Mouse (Mus musculus) embryonic facial prominence, embryonic 14.5 days (tissue): ENCODE measurements around the gene Ndufaf5. TPM values are rescaled to one million over a fixed set of nuclear protein-coding genes. Genes with fewer than 3 reads are reported as not detected.

Experiments used
- ATAC-seq: fragments of 200-750 bp; cut with Nextera tagmentation; 2 replicates; pipeline ENCODE4 v1.8.0; 2017; ENCODE audit warnings: low read depth, moderate number of reproducible peaks, moderate TSS enrichment
- DNase-seq: peaks from one replicate; pipeline ENCODE4 v3.0.0-alpha.2; 2015; ENCODE audit warnings: low spot score
- H3K27ac ChIP-seq: fragments of 300-500 bp; sonication (generic); replicated peaks from 2 replicates; pipeline ENCODE4 v1.5.1; 2014; ENCODE audit warnings: low read depth, mild to moderate bottlenecking, low read length, moderate library complexity
- H3K27me3 ChIP-seq: fragments of 300-500 bp; sonication (generic); replicated peaks from 2 replicates; pipeline ENCODE4 v1.6.1; 2014; ENCODE audit warnings: low read length; ENCODE audit not compliant: control insufficient read depth, insufficient read depth
- H3K36me3 ChIP-seq: fragments of 300-500 bp; sonication (generic); 2 replicates; pipeline ENCODE4 v1.6.1; 2014; ENCODE audit warnings: low read length, mixed read lengths; ENCODE audit not compliant: control insufficient read depth, insufficient read depth
- H3K4me1 ChIP-seq: fragments of 300-500 bp; sonication (generic); 2 replicates; pipeline ENCODE4 v1.6.1; 2014; ENCODE audit warnings: antibody characterized with exemption, low read length; ENCODE audit not compliant: control insufficient read depth, insufficient read depth
- H3K4me2 ChIP-seq: fragments of 300-500 bp; sonication (generic); 2 replicates; pipeline ENCODE4 v1.6.1; 2014; ENCODE audit warnings: low read depth, mild to moderate bottlenecking, low read length, moderate library complexity, mixed read lengths
- H3K4me3 ChIP-seq: fragments of 300-500 bp; sonication (generic); 2 replicates; pipeline ENCODE4 v1.5.1; 2014; ENCODE audit warnings: low read depth, mild to moderate bottlenecking, low read length
- H3K9ac ChIP-seq: fragments of 300-500 bp; sonication (generic); 2 replicates; pipeline ENCODE4 v1.6.1; 2014; ENCODE audit warnings: low read depth, mild to moderate bottlenecking, low read length, moderate library complexity, mixed read lengths
- H3K9me3 ChIP-seq: fragments of 300-500 bp; sonication (generic); 2 replicates; pipeline ENCODE4 v1.6.1; 2016; ENCODE audit warnings: low read length; ENCODE audit not compliant: control insufficient read depth
- WGBS: fragments of 180-500 bp; shearing (Covaris S2); extraction: QIAGEN DNeasy Blood & Tissue Kit; methylation state at CpG from one replicate; pipeline ENCODE4 v1.1.7; 2014; 5-methylcytosine and 5-hydroxymethylcytosine counted together
- polyA plus RNA-seq: library from polyadenylated mRNA; unstranded; fragments of >200 nt; fragmentation: Nextera tagmentation; extraction: Ambion mirVana; gene quantifications from 2 replicates; pipeline ENCODE4 v1.2.1, GENCODE M21; 2014

The Ndufaf5 gene
- polyA plus RNA-seq, 1 experiment from 2014 or later: 22.5 TPM

DNA sequence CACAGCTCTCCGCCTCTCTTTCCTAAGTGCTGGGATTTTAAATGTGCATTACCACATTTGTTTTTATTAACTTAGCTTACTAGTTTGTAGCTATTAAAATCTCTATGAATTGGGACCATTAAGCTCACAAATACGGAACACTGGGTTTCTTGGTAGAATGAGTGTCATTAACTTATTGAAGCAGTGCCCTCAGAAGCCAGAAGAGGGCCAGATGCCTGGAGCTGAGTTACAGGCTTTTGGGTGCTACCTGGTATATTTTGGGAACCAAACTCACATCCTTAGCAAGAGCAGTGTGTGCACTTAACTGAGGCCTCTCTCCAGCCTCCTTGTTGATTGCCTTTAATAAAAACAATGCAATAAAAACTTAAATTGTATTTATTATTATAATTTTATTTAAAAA, 30.3 kb downstream of the Ndufaf5 start:
- Histone ChIP-seq H3K4me3 (no peak overlapping the region), H3K9me3 (no peaks in the 10 kb centered on the region), H3K9ac (no peak overlapping the region), H3K36me3 (peaks cover 43% of the 10 kb centered on the region), H3K27ac (no peak overlapping the region), H3K4me2 (no peak overlapping the region), H3K27me3 (no peaks in the 10 kb centered on the region), H3K4me1 (no peaks in the 10 kb centered on the region)
- DNase-seq: no peak
- ATAC-seq: no peak
- WGBS: 83% methylated on average over 2 of the region's 2 CpGs

DNA sequence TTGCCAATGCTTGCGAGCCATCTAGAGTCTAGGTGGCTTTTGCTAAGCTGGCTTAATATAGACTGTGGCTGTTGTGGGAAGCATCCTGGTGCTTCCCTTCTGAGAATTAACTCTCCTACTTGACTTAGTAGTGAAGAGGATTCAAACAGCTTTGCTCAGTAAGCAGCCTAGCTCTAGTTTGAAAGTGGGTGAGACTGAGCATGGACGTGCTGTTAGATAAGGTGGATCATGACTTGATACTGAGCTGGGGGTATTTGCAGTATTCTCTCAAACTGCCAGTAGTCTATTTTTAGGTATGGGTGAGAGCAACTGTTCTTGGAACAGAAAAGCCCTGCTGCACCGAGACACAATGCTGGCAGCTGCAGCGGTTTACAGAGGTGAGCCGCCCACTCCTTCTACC, 32.1 kb downstream of the Ndufaf5 start:
- H3K36me3 ChIP-seq: peaks cover 39% of the 10 kb centered on the region
- 90% methylated on average over 5 of the region's 5 CpGs for WGBS

DNA sequence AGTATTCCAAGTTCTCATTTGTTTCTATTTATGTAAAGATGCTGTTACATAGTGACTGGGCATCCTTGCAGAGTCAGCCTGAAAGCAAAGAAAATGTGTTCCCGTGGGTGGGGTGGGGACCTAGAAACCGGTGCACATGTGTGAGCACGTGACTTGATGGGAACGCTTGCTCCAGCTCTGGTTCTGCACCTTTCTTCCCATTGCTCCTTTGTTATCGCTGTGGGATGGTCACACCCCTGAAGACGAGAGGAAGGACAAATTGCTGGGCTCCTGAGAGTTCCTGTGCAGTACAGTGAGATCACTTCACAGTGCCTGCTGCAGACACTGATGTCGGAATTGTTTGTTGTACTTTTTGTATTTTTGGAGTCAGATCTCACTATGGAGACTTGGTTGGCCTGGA, 33.3 kb downstream of the Ndufaf5 start:
- 91% methylated on average over 7 of the region's 7 CpGs for WGBS

More for the DNA sequence above, 32.1 kb downstream of the Ndufaf5 start:
- no peaks in the 10 kb centered on the region for H3K4me1 ChIP-seq
- H3K9ac ChIP-seq: no peak overlapping the region
- no peak overlapping the region for H3K27ac ChIP-seq
- DNase-seq (no peak), ATAC-seq (no peak)
- H3K4me2 ChIP-seq: no peak overlapping the region
- no peaks in the 10 kb centered on the region for H3K9me3 ChIP-seq
- no peak overlapping the region for H3K4me3 ChIP-seq
- H3K27me3 ChIP-seq: no peaks in the 10 kb centered on the region

DNA sequence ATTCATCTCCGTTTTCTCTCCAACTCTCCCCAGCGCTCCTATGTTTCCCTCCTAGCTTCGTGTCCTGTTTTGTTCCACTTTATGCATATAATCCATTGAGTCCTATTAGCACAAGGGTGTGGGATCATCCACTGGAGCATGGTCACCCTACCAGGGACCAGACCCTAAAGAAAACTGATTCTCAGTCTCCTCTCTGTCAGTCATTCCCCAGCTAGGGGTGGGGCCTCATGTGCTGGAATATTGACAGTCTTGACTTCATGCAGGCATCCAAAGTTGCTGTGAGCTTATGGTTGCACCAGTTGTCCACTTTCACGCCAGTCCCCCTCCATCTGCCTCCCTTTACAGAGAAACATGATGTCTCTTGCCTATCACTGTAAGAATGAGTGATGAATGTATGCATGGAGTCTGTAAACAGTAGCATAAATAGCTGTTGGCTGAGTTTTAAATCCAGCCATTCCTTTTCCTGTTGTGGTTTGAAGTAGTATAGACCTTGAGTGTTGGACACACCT, 44.1 kb downstream of the Ndufaf5 start:
- H3K9me3 ChIP-seq: no peaks in the 10 kb centered on the region
- H3K27ac ChIP-seq: no peak overlapping the region
- 87% methylated on average over 4 of the region's 4 CpGs for WGBS
- H3K4me3 ChIP-seq: no peak overlapping the region
- no peak for ATAC-seq
- H3K36me3 ChIP-seq: no peaks in the 10 kb centered on the region
- H3K27me3 ChIP-seq: no peaks in the 10 kb centered on the region
- H3K4me1 ChIP-seq: no peaks in the 10 kb centered on the region
- H3K9ac ChIP-seq: no peak overlapping the region
- DNase-seq: no peak
- H3K4me2 ChIP-seq: no peak overlapping the region

More for the DNA sequence above, 33.3 kb downstream of the Ndufaf5 start:
- Histone ChIP-seq H3K4me2 (no peak overlapping the region), H3K27ac (no peak overlapping the region), H3K9ac (no peak overlapping the region), H3K27me3 (no peaks in the 10 kb centered on the region), H3K4me1 (no peaks in the 10 kb centered on the region), H3K4me3 (no peak overlapping the region), H3K9me3 (no peaks in the 10 kb centered on the region), H3K36me3 (peaks cover 32% of the 10 kb centered on the region)
- ATAC-seq: no peak
- no peak for DNase-seq

DNA sequence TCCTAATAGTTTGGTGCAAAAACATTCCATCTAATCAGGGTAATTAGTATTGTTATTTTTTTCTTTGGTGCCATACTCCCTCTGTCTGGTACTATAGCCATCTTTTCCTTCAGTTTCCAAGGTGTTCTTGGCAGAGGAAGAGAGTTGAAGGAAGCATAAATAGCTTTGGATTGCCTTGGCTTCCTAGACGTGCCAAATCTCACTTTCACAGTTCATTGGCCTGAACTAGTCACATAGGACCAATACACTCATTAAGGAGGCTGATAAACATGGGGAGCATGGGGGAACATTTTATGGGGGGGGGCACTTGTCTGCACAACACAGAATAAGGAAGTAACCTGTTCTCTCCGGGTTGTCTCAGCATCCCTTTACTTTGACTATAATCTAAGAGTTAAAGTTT, 45.0 kb downstream of the Ndufaf5 start:
- DNase-seq (no peak), ATAC-seq (no peak)
- Histone ChIP-seq H3K4me1 (no peaks in the 10 kb centered on the region), H3K4me3 (no peak overlapping the region), H3K36me3 (no peaks in the 10 kb centered on the region), H3K27me3 (no peaks in the 10 kb centered on the region), H3K9ac (no peak overlapping the region), H3K4me2 (no peak overlapping the region), H3K9me3 (no peaks in the 10 kb centered on the region), H3K27ac (no peak overlapping the region)
- WGBS: 72% methylated on average over 2 of the region's 2 CpGs

DNA sequence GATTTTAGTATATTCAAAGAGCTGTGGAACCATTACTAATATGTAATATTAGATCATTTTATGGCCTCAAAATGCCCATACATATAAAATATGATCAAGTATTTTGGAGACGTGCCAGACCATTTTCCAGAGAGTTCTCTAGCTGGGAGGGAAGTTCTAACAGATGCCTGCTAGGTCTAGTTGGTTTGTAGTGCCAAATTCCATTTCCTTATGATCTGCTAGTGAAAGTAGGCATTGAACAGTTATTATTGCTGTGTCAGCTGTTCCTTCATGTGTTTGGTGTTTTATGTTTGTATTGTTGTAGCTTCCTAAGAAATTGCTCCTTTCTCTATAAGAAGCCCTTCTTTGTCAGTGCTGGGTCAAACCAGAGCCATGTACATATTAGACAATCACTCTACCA, 45.5 kb downstream of the Ndufaf5 start:
- no peak overlapping the region for H3K4me2 ChIP-seq
- no peak overlapping the region for H3K27ac ChIP-seq
- 61% methylated on average over 1 of the region's 1 CpGs for WGBS
- H3K9me3 ChIP-seq: no peaks in the 10 kb centered on the region
- no peak overlapping the region for H3K9ac ChIP-seq
- DNase-seq (peak; percentile 22), ATAC-seq (no peak)
- H3K4me3 ChIP-seq: no peak overlapping the region
- H3K4me1 ChIP-seq: no peaks in the 10 kb centered on the region
- no peaks in the 10 kb centered on the region for H3K27me3 ChIP-seq
- H3K36me3 ChIP-seq: no peaks in the 10 kb centered on the region

DNA sequence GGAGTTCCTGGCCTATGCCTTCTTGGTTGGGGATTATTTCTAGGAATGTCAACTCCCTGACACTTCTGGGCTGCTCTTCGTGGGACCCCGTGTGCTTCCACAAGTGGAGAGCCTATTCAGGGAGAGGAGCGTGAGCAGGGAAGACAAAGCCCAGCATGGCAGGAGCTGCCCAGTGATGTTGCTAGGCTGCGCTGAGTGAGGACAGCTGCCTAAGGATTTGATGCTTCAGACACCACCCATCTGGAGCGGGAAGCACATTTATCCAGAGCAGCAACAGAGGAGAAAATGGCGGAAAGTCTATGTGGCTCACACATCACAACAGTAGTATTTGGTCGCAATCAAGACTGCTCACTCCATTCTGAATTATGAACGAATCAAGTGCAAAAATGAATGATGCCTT, 49.9 kb downstream of the Ndufaf5 start:
- WGBS: 63% methylated on average over 8 of the region's 8 CpGs
- H3K9ac ChIP-seq: no peak overlapping the region
- no peak for DNase-seq

DNA sequence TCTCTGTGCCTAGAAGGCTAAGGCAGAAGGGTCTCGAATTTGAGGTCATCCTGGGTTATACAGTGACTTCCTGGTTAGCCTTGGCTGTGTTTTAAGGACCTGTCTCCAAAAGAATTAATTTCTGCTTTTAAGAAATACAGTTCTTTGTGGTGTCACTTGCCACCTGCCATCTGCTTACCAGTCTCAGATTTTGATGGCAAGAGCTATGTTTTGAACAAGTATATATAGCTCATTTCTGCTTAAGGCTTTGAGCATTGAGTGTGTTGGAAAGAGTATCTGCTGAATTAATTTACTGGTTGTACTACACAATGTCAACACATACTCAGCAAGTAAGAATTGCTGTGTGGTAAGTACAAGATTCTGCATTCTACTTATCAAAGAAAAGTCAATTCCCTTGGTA, 59.8 kb downstream of the Ndufaf5 start:
- Histone ChIP-seq H3K4me1 (no peaks in the 10 kb centered on the region), H3K9me3 (no peaks in the 10 kb centered on the region), H3K27ac (no peak overlapping the region), H3K9ac (no peak overlapping the region), H3K4me3 (no peak overlapping the region), H3K36me3 (no peaks in the 10 kb centered on the region), H3K27me3 (no peaks in the 10 kb centered on the region), H3K4me2 (no peak overlapping the region)
- 57% methylated on average over 1 of the region's 1 CpGs for WGBS
- ATAC-seq: no peak
- DNase-seq: no peak

More for the DNA sequence above, 49.9 kb downstream of the Ndufaf5 start:
- Histone ChIP-seq H3K4me3 (no peak overlapping the region), H3K27me3 (no peaks in the 10 kb centered on the region), H3K4me1 (no peaks in the 10 kb centered on the region), H3K4me2 (no peak overlapping the region), H3K27ac (no peak overlapping the region), H3K36me3 (no peaks in the 10 kb centered on the region), H3K9me3 (no peaks in the 10 kb centered on the region)
- ATAC-seq: no peak

DNA sequence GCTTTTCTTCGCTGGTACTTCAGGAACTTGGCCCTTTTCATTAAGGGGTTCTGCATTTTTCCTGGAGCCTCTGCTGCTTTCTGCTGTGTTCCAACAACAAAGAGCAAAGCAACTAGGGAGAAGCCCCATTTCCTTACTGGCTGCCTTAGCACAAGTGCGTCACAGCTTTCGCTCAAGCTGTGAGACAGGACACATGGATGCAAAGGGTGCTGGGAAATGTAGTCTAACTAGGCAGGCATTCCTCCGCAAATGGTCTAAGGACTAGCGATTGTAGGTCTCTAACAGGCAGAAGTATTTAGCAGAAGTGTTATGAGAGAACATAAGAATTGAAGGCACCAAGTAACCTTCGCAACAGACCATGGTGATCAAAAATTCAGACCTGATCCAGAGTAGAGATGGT, 66.8 kb downstream of the Ndufaf5 start:
- Histone ChIP-seq H3K4me3 (no peak overlapping the region), H3K27me3 (no peaks in the 10 kb centered on the region), H3K27ac (no peak overlapping the region), H3K9ac (no peak overlapping the region), H3K4me1 (no peaks in the 10 kb centered on the region), H3K9me3 (no peaks in the 10 kb centered on the region), H3K4me2 (0 out of 2 replicates have a peak overlapping the region, but pooled peaks have one; percentile 7), H3K36me3 (no peaks in the 10 kb centered on the region)
- 47% methylated on average over 6 of the region's 6 CpGs for WGBS
- DNase-seq: peak; percentile 55
- ATAC-seq: peak; percentile 71; the same call in 1 of the 2 replicates
